Mouse (Mus musculus) stomach, postnatal 0 days (tissue): ENCODE measurements around the gene Vav2. TPM values are rescaled to one million over a fixed set of nuclear protein-coding genes. Genes with fewer than 3 reads are reported as not detected.

Source experiments
- ATAC-seq: fragments of 200-750 bp; cut with Nextera tagmentation; 2 replicates; pipeline ENCODE4 v1.8.0; 2017; ENCODE audit not compliant: low FRiP score, low TSS enrichment
- DNase-seq: peaks from one replicate; pipeline ENCODE4 v3.0.0-alpha.2; 2016; ENCODE audit warnings: low spot score
- H3K27ac ChIP-seq: fragments of 300-500 bp; sonication (generic); replicated peaks from 2 replicates; pipeline ENCODE4 v1.5.1; 2014; ENCODE audit warnings: mild to moderate bottlenecking, control low read depth
- H3K27me3 ChIP-seq: fragments of 300-500 bp; sonication (generic); 2 replicates; pipeline ENCODE4 v1.6.1; 2014; ENCODE audit warnings: low read length; ENCODE audit not compliant: control insufficient read depth, insufficient read depth
- H3K36me3 ChIP-seq: fragments of 300-500 bp; sonication (generic); 2 replicates; pipeline ENCODE4 v1.6.1; 2014; ENCODE audit warnings: low read length, mixed read lengths; ENCODE audit not compliant: control insufficient read depth, insufficient read depth
- H3K4me1 ChIP-seq: fragments of 300-500 bp; sonication (generic); replicated peaks from 2 replicates; pipeline ENCODE4 v1.6.1; 2014; ENCODE audit warnings: antibody characterized with exemption; ENCODE audit not compliant: control insufficient read depth, insufficient read depth
- H3K4me2 ChIP-seq: fragments of 300-500 bp; sonication (generic); replicated peaks from 2 replicates; pipeline ENCODE4 v1.6.1; 2014; ENCODE audit warnings: low read depth, mild to moderate bottlenecking, control low read depth, moderate library complexity
- H3K4me3 ChIP-seq: fragments of 300-500 bp; sonication (generic); 2 replicates; pipeline ENCODE4 v1.5.1; 2014; ENCODE audit warnings: low read depth, low read length, control low read depth
- H3K9ac ChIP-seq: fragments of 300-500 bp; sonication (generic); 2 replicates; pipeline ENCODE4 v1.6.1; 2014; ENCODE audit warnings: mild to moderate bottlenecking, low read length, control low read depth, mixed read lengths
- H3K9me3 ChIP-seq: fragments of 300-500 bp; sonication (generic); 2 replicates; pipeline ENCODE4 v1.6.1; 2016; ENCODE audit warnings: low read length; ENCODE audit not compliant: control insufficient read depth
- CTCF ChIP-seq: IDR thresholded peaks from 2 replicates; pipeline ENCODE4 v1.5.1; 2016; ENCODE audit warnings: antibody characterized with exemption, low read depth, mild to moderate bottlenecking, moderate library complexity
- EP300 ChIP-seq: optimal IDR thresholded peaks from 2 replicates; pipeline ENCODE3; 2016; ENCODE audit warnings: antibody characterized with exemption
- WGBS: fragments of 180-500 bp; shearing (Covaris S2); extraction: QIAGEN DNeasy Blood & Tissue Kit; methylation state at CpG from one replicate; pipeline ENCODE4 v1.1.7; 2014; 5-methylcytosine and 5-hydroxymethylcytosine counted together
- polyA plus RNA-seq: library from polyadenylated mRNA; unstranded; fragments of >200 nt; fragmentation: Nextera tagmentation; extraction: Ambion mirVana; gene quantifications from 2 replicates; pipeline ENCODE4 v1.2.1, GENCODE M21; 2015

Gene Vav2
- polyA plus RNA-seq, 1 experiment from 2014 or later, result 2.7 TPM

- Histone ChIP-seq H3K36me3 (no peaks in the 10 kb centered on the region), H3K9me3 (no peaks in the 10 kb centered on the region), H3K4me3 (no peak overlapping the region), H3K27me3 (no peaks in the 10 kb centered on the region), H3K4me1 (no peaks in the 10 kb centered on the region), H3K27ac (no peak overlapping the region), H3K4me2 (no peak overlapping the region), H3K9ac (no peak overlapping the region)
- WGBS, result 88% methylated on average over 6 of the region's 6 CpGs
- no peak for DNase-seq
- ATAC-seq, result no peak
- TF ChIP-seq CTCF, result no peak
- no peak for TF ChIP-seq EP300
These were observed 86.2 kb downstream of the Vav2 start for GRCm38 (mm10) chr2:27340682-27341081.

GRCm38 (mm10) chr2:27339051-27339450 is 87.8 kb downstream of the Vav2 start:
- no peaks in the 10 kb centered on the region for H3K27me3 ChIP-seq
- WGBS, result 42% methylated on average over 8 of the region's 8 CpGs
- DNase-seq (no peak), ATAC-seq (no peak)
- TF ChIP-seq EP300 (no peak), CTCF (no peak)
- no peaks in the 10 kb centered on the region for H3K9me3 ChIP-seq
- no peak overlapping the region for H3K27ac ChIP-seq
- H3K4me1 ChIP-seq, result no peaks in the 10 kb centered on the region
- no peaks in the 10 kb centered on the region for H3K36me3 ChIP-seq
- no peak overlapping the region for H3K9ac ChIP-seq
- H3K4me3 ChIP-seq, result no peak overlapping the region
- no peak overlapping the region for H3K4me2 ChIP-seq

GRCm38 (mm10) chr2:27337261-27337660 is 89.6 kb downstream of the Vav2 start:
- Histone ChIP-seq H3K4me3 (no peak overlapping the region), H3K27me3 (no peaks in the 10 kb centered on the region), H3K4me1 (no peaks in the 10 kb centered on the region), H3K27ac (no peak overlapping the region), H3K36me3 (no peaks in the 10 kb centered on the region), H3K9ac (no peak overlapping the region), H3K4me2 (no peak overlapping the region), H3K9me3 (no peaks in the 10 kb centered on the region)
- no peak for TF ChIP-seq EP300
- no peak for TF ChIP-seq CTCF
- ATAC-seq (0 out of 2 replicates have a peak, but pooled peaks have one; percentile 14), DNase-seq (no peak)
- WGBS, result 60% methylated on average over 6 of the region's 6 CpGs

DNA sequence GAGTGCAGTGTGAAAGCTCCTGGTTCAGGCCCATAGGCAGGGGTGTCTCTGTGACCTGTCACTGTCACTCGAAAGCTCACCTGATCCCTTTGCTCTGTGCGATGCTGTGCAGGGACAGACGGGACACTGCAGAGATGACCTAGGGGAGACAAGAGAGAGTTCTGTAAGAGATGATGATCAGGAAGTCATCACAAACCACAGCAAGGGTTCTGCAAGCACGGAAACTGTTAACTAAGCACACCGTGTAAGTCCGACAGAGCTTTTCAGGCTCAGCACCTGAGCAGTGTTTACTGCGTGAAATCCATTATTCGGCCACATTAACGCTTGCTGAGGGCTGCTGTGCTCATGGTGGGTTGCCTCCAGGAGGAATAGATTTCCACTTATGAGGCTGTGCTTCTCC is 90.2 kb downstream of the Vav2 start:
- Histone ChIP-seq H3K36me3 (no peaks in the 10 kb centered on the region), H3K9ac (no peak overlapping the region), H3K27me3 (no peaks in the 10 kb centered on the region), H3K4me1 (no peaks in the 10 kb centered on the region; the same call in 1 of the 2 replicates), H3K9me3 (no peaks in the 10 kb centered on the region), H3K4me2 (no peak overlapping the region), H3K27ac (no peak overlapping the region), H3K4me3 (no peak overlapping the region)
- no peak for ATAC-seq
- WGBS, result 77% methylated on average over 9 of the region's 9 CpGs
- no peak for DNase-seq
- TF ChIP-seq CTCF (no peak), EP300 (no peak)

GRCm38 (mm10) chr2:27334816-27335215 is 92.0 kb downstream of the Vav2 start:
- no peak overlapping the region for H3K4me2 ChIP-seq
- 82% methylated on average over 4 of the region's 4 CpGs for WGBS
- no peaks in the 10 kb centered on the region; the same call in 1 of the 2 replicates for H3K4me1 ChIP-seq
- H3K4me3 ChIP-seq, result no peak overlapping the region
- H3K36me3 ChIP-seq, result no peaks in the 10 kb centered on the region
- H3K27ac ChIP-seq, result no peak overlapping the region
- TF ChIP-seq EP300 (no peak), CTCF (no peak)
- no peak overlapping the region for H3K9ac ChIP-seq
- ATAC-seq (no peak), DNase-seq (no peak)
- H3K9me3 ChIP-seq, result no peaks in the 10 kb centered on the region
- no peaks in the 10 kb centered on the region for H3K27me3 ChIP-seq

DNA sequence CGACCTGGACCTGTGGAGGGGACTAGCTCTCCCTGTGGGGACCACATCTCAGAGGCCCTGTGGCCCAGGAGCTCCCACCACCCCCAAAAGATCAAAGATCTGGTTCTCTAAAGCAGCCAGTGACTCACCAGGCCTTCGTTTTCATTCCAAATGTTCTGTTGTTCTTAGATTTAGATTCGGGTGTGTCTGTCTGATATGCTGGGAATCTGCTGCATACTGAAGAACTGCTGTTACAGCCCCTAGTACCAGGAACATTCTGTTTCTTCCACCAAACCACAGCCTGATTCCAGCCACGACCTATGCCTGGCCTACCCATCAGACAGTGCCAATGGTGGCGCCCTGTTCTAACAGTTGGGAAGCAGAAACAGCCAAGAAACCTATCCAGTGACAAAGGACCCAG is 95.3 kb downstream of the Vav2 start:
- Histone ChIP-seq H3K9ac (no peak overlapping the region), H3K9me3 (no peaks in the 10 kb centered on the region), H3K4me3 (no peak overlapping the region), H3K36me3 (no peaks in the 10 kb centered on the region), H3K27ac (0 out of 2 replicates have a peak overlapping the region, but pooled peaks have one; percentile 25), H3K27me3 (no peaks in the 10 kb centered on the region), H3K4me2 (no peak overlapping the region), H3K4me1 (peaks cover 6% of the 10 kb centered on the region)
- 52% methylated on average over 5 of the region's 5 CpGs for WGBS
- ATAC-seq, result no peak
- TF ChIP-seq EP300, result no peak
- no peak for DNase-seq
